Mouse (Mus musculus): ENCODE measurements around the gene Ccdc169.

Gene Ccdc169

GRCm38 (mm10) chr3:55195581-55196327 is 58.6 kb downstream of the Ccdc169 start:
- WGBS = 68% methylated on average over 5 of the region's 5 CpGs

GRCm38 (mm10) chr3:55196328-55196710 is 59.2 kb downstream of the Ccdc169 start:
- WGBS = 92% methylated on average over 2 of the region's 2 CpGs

- WGBS = 93% methylated on average over 11 of the region's 11 CpGs
Observed at GRCm38 (mm10) chr3:55203621-55204020, 66.5 kb downstream of the Ccdc169 start.

GRCm38 (mm10) chr3:55206413-55206812 is 69.3 kb downstream of the Ccdc169 start:
- 95% methylated on average over 2 of the region's 2 CpGs for WGBS

- WGBS = 66% methylated on average over 6 of the region's 6 CpGs
Observed at GRCm38 (mm10) chr3:55207665-55208064, 70.5 kb downstream of the Ccdc169 start.

- 56% methylated on average over 2 of the region's 2 CpGs for WGBS
Observed at GRCm38 (mm10) chr3:55212254-55212653, 75.1 kb downstream of the Ccdc169 start.

- 60% methylated on average over 4 of the region's 4 CpGs for WGBS
Observed at GRCm38 (mm10) chr3:55213785-55214184, 76.6 kb downstream of the Ccdc169 start.

- 64% methylated on average over 6 of the region's 6 CpGs for WGBS
Observed at GRCm38 (mm10) chr3:55214413-55214812, 77.3 kb downstream of the Ccdc169 start.

- 84% methylated on average over 2 of the region's 2 CpGs for WGBS
Observed at GRCm38 (mm10) chr3:55222502-55222901, 85.4 kb downstream of the Ccdc169 start.
